Mouse (Mus musculus) CH12.LX (cell line): ENCODE measurements at regions not wholly inside any gene's neighbourhood (a gene's known extent, or its start where the extent isn't known, plus 50 kb on each side); places are given as distances from the start of the nearest gene placed in this dataset.
A peak's percentile ranks its signal among the peaks of the same experiment; 100 is the strongest.
"Not testable (repeated sequence)": the region's sequence is repeated elsewhere in the genome, so short reads cannot be mapped to it uniquely, and the experiment has no call there.

Source experiments
- DNase-seq: peaks from one replicate; pipeline ENCODE4 v3.0.0-alpha.2; 2013; ENCODE audit errors: extremely low read depth
- H3K27ac ChIP-seq: 2 replicates; pipeline ENCODE4 v1.5.1; 2012; ENCODE audit warnings: low read depth, mild to moderate bottlenecking, control low read depth, moderate library complexity; ENCODE audit not compliant: insufficient read depth
- H3K27me3 ChIP-seq: replicated peaks from 2 replicates; pipeline ENCODE3; 2012; ENCODE audit warnings: inconsistent platforms
- H3K36me3 ChIP-seq, 2 experiments: replicated peaks in 1 of 2; 2 replicates each; pipeline versions ENCODE3 to v1.6.1; 2012; ENCODE audit warnings: inconsistent platforms in 1 of 2, low read length in 1 of 2, mild to moderate bottlenecking in 1 of 2, mixed read lengths in 1 of 2, moderate library complexity in 1 of 2; ENCODE audit not compliant: control insufficient read depth in 1 of 2, insufficient read depth in 1 of 2
- H3K4me1 ChIP-seq, 2 experiments: 2 replicates each; pipeline ENCODE4 v1.6.1; 2012; ENCODE audit warnings: inconsistent platforms in 1 of 2, moderate library complexity in 1 of 2; ENCODE audit not compliant: insufficient read depth in 2 of 2, control insufficient read depth in 1 of 2
- H3K4me2 ChIP-seq: 2 replicates; pipeline ENCODE4 v1.6.1; 2012; ENCODE audit warnings: low read depth, mild to moderate bottlenecking, control low read depth; ENCODE audit not compliant: poor library complexity, insufficient read depth, severe bottlenecking
- H3K4me3 ChIP-seq, 3 experiments: fragments of 150-350 bp in 1 of 3; sonication (generic) in 1 of 3; replicated peaks in 1 of 3; 2 replicates each; pipeline versions ENCODE3 to v1.5.1; 2011 to 2012; ENCODE audit warnings: low read depth in 2 of 3, low read length in 2 of 3, mild to moderate bottlenecking in 2 of 3, moderate library complexity in 2 of 3, control low read depth in 1 of 3, improper control_type of control experiment in 1 of 3, inconsistent platforms in 1 of 3, mixed read lengths in 1 of 3; ENCODE audit not compliant: poor library complexity in 1 of 3
- H3K79me2 ChIP-seq: replicated peaks from 2 replicates; pipeline ENCODE4 v1.6.1; 2012; ENCODE audit warnings: mild to moderate bottlenecking, moderate library complexity; ENCODE audit not compliant: control insufficient read depth, poor library complexity, insufficient read depth, severe bottlenecking; ENCODE audit errors: extremely low read depth
- H3K9ac ChIP-seq: 2 replicates; pipeline ENCODE4 v1.6.1; 2012; ENCODE audit warnings: low read depth, mild to moderate bottlenecking, control low read depth, moderate library complexity; ENCODE audit not compliant: insufficient read depth
- H3K9me3 ChIP-seq: replicated peaks from 2 replicates; pipeline ENCODE3; 2012; ENCODE audit warnings: low read length, inconsistent platforms, mixed read lengths
- CHD1 ChIP-seq: IDR thresholded peaks from 2 replicates; pipeline ENCODE4 v1.6.1; 2012; ENCODE audit warnings: low read depth, low read length, improper control_type of control experiment, inconsistent platforms
- CHD2 ChIP-seq: IDR thresholded peaks from 2 replicates; pipeline ENCODE4 v1.6.1; 2011; ENCODE audit warnings: low read length, improper control_type of control experiment
- MAFK ChIP-seq: IDR thresholded peaks from 2 replicates; pipeline ENCODE4 v1.6.1; 2011; ENCODE audit warnings: low read length, improper control_type of control experiment; ENCODE audit not compliant: insufficient replicate concordance
- PAX5 ChIP-seq: IDR thresholded peaks from 2 replicates; pipeline ENCODE4 v1.6.1; 2012; ENCODE audit warnings: low read length, inconsistent platforms, mixed read lengths
- USF1 ChIP-seq: IDR thresholded peaks from 2 replicates; pipeline ENCODE4 v1.6.1; 2014; ENCODE audit warnings: low read depth, mild to moderate bottlenecking, inconsistent platforms, low read length, improper control_type of control experiment
- USF2 ChIP-seq: conservative IDR thresholded peaks from 2 replicates; pipeline ENCODE4 v1.6.1; 2011; ENCODE audit warnings: low read depth, low read length, improper control_type of control experiment
- ZNF384 ChIP-seq: IDR thresholded peaks from 2 replicates; pipeline ENCODE4 v1.6.1; 2012; ENCODE audit warnings: low read depth, low read length, improper control_type of control experiment, inconsistent platforms
- dilution Hi-C: fragments of 300-500 bp; cut with MboI; formaldehyde crosslinking; loops from 2 replicates; pipeline ENCODE4 v1.14.3; 2020; ENCODE audit warnings: low sequenced_read_pairs; ENCODE audit not compliant: extremely low pct_unique_long_range_greater_than_20kb, extremely low pct_ligation_motif_present
- in situ Hi-C: fragments of 300-500 bp; cut with MboI; formaldehyde crosslinking; loops from 3 replicates; pipeline ENCODE4 v1.14.3; 2019; ENCODE audit warnings: low sequenced_read_pairs, low pct_ligation_motif_present, low pct_unique_long_range_greater_than_20kb, mixed read lengths

GRCm38 (mm10) chr2:84066785-84067526, 76.6 kb downstream of the Gm13691 start:
- no peak for DNase-seq
- Histone ChIP-seq H3K27me3 (no peaks in the 10 kb centered on the region), H3K36me3 (no peaks in the 10 kb centered on the region), H3K9ac (no peak overlapping the region), H3K27ac (no peak overlapping the region), H3K79me2 (no peaks in the 10 kb centered on the region), H3K9me3 (no peaks in the 10 kb centered on the region), H3K4me1 (peaks cover 0 to 15% of the 10 kb centered on the region in 2 experiments; a peak in 1 of 4 replicates), H3K4me3 (no peak overlapping the region), H3K4me2 (no peak overlapping the region)
- TF ChIP-seq USF2 (no peak), ZNF384 (peak; percentile 50; the same call in 1 of the 2 replicates), PAX5 (no peak)
- dilution Hi-C loops (no loop called here), in situ Hi-C loops (no loop called here)

GRCm38 (mm10) chr2:84068617-84069016, 78.3 kb downstream of the Gm13691 start:
- TF ChIP-seq CHD2 (no peak), USF1 (no peak), CHD1 (no peak), MAFK (no peak), PAX5 (no peak)
- no peaks in the 10 kb centered on the region for H3K79me2 ChIP-seq

GRCm38 (mm10) chr2:84069411-84069810, 79.1 kb downstream of the Gm13691 start:
- H3K27me3 ChIP-seq, in situ Hi-C loops: not testable (repeated sequence)

More at GRCm38 (mm10) chr2:84068617-84069016, 78.3 kb downstream of the Gm13691 start:
- dilution Hi-C loops: no loop called here
- H3K4me1 ChIP-seq: peaks cover 0 to 15% of the 10 kb centered on the region in 2 experiments; a peak in 1 of 4 replicates
- no peaks in the 10 kb centered on the region for H3K36me3 ChIP-seq
- H3K27ac ChIP-seq: no peak overlapping the region
- H3K4me2 ChIP-seq: no peak overlapping the region
- H3K9me3 ChIP-seq: no peaks in the 10 kb centered on the region
- no peak for DNase-seq
- no peaks in the 10 kb centered on the region for H3K27me3 ChIP-seq
- in situ Hi-C loops: no loop called here
- H3K4me3 ChIP-seq: no peak overlapping the region
- H3K9ac ChIP-seq: no peak overlapping the region

More at GRCm38 (mm10) chr2:84069411-84069810, 79.1 kb downstream of the Gm13691 start:
- H3K4me2 ChIP-seq, H3K27ac ChIP-seq, H3K9me3 ChIP-seq, H3K36me3 ChIP-seq, dilution Hi-C loops, H3K4me3 ChIP-seq, H3K9ac ChIP-seq, H3K79me2 ChIP-seq, DNase-seq: not testable (repeated sequence)
- peaks cover 0 to 12% of the 10 kb centered on the region in 2 experiments; a peak in 1 of 4 replicates for H3K4me1 ChIP-seq
